Mouse (Mus musculus) hindbrain, embryonic 15.5 days (tissue): ENCODE measurements around the gene H2-M10.5. TPM values are rescaled to one million over a fixed set of nuclear protein-coding genes. Genes with fewer than 3 reads are reported as not detected.

Experiments
- ATAC-seq: fragments of 200-750 bp; cut with Nextera tagmentation; 2 replicates; pipeline ENCODE4 v1.8.0; 2017; ENCODE audit warnings: low read depth, moderate number of reproducible peaks, moderate TSS enrichment; ENCODE audit not compliant: low FRiP score
- H3K27ac ChIP-seq: fragments of 300-500 bp; sonication (generic); replicated peaks from 2 replicates; pipeline ENCODE4 v1.5.1; 2015; ENCODE audit warnings: mild to moderate bottlenecking, inconsistent platforms
- H3K27me3 ChIP-seq: fragments of 300-500 bp; sonication (generic); 2 replicates; pipeline ENCODE4 v1.6.1; 2015; ENCODE audit warnings: control low read depth, inconsistent platforms
- H3K36me3 ChIP-seq: fragments of 300-500 bp; sonication (generic); 2 replicates; pipeline ENCODE4 v1.6.1; 2015; ENCODE audit warnings: control low read depth, inconsistent platforms
- H3K4me1 ChIP-seq: fragments of 300-500 bp; sonication (generic); replicated peaks from 2 replicates; pipeline ENCODE4 v1.6.1; 2015; ENCODE audit warnings: control low read depth, inconsistent platforms
- H3K4me2 ChIP-seq: fragments of 300-500 bp; sonication (generic); 2 replicates; pipeline ENCODE4 v1.6.1; 2015; ENCODE audit warnings: moderate library complexity, mild to moderate bottlenecking, inconsistent platforms
- H3K4me3 ChIP-seq: fragments of 300-500 bp; sonication (generic); 2 replicates; pipeline ENCODE4 v1.5.1; 2015; ENCODE audit warnings: mild to moderate bottlenecking, inconsistent platforms
- H3K9ac ChIP-seq: fragments of 300-500 bp; sonication (generic); 2 replicates; pipeline ENCODE4 v1.6.1; 2015; ENCODE audit warnings: inconsistent platforms
- H3K9me3 ChIP-seq: fragments of 300-500 bp; sonication (generic); 2 replicates; pipeline ENCODE4 v1.6.1; 2016; ENCODE audit warnings: control low read depth, inconsistent platforms
- WGBS: fragments of 180-500 bp; shearing (Covaris S2); methylation state at CpG from one replicate; pipeline ENCODE4 v1.1.7; 2015; 5-methylcytosine and 5-hydroxymethylcytosine counted together
- polyA plus RNA-seq: library from polyadenylated mRNA; unstranded; fragments of >200 nt; fragmentation: Nextera tagmentation; extraction: Ambion mirVana; gene quantifications from 2 replicates; pipeline ENCODE4 v1.2.1, GENCODE M21; 2015

Gene H2-M10.5
- polyA plus RNA-seq, 1 experiment from 2014 or later, result not detected

DNA sequence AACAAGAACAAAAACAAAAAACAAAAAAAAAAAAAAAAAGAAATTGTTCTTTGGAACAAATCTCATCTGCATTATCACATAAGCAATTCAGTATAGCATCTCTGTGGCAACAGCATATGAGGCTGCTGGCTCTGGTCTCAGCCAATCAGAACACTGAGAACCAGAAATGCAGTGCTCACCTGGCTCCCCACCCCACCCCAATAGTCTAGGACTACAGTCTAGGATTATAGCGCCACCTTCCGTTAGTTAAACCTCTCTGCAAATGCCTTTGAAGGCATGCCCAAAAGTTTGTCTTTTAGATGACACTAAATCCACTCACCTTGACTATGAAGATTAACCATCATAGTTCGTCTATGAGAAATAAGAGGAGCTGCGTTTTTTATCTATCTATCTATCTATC lies 52.8 kb downstream of the H2-M10.5 start:
- H3K4me2 ChIP-seq, result peak overlapping the region; percentile 48
- H3K27ac ChIP-seq, result no peak overlapping the region
- 24% methylated on average over 4 of the region's 4 CpGs for WGBS
- no peak overlapping the region for H3K9ac ChIP-seq
- H3K9me3 ChIP-seq, result no peaks in the 10 kb centered on the region
- H3K4me3 ChIP-seq, result peak overlapping the region; percentile 21; the same call in 1 of the 2 replicates
- H3K36me3 ChIP-seq, result no peaks in the 10 kb centered on the region
- ATAC-seq, result peak; percentile 84
- no peaks in the 10 kb centered on the region for H3K27me3 ChIP-seq
- no peaks in the 10 kb centered on the region for H3K4me1 ChIP-seq

Other genes with a start within 250 kb of the H2-M10.5 start
- not detected in 2 replicates for gene H2-M11, start 225.8 kb upstream of the H2-M10.5 start, polyA plus RNA-seq
- gene H2-M9, start 130.2 kb upstream of the H2-M10.5 start, polyA plus RNA-seq, result not detected in 2 replicates
- not detected in 2 replicates for gene H2-M1, start 100.7 kb upstream of the H2-M10.5 start, polyA plus RNA-seq
- not detected in 2 replicates for gene H2-M10.6, start 39.3 kb downstream of the H2-M10.5 start, polyA plus RNA-seq
- gene Trim26, start 64.2 kb downstream of the H2-M10.5 start, polyA plus RNA-seq, result 49.9 and 50.8 TPM in 2 replicates
- 0.64 and 0.83 TPM in 2 replicates for gene Trim15, start 94.3 kb downstream of the H2-M10.5 start, polyA plus RNA-seq
- 1.4 and 1.7 TPM in 2 replicates for gene Trim10, start 96.7 kb downstream of the H2-M10.5 start, polyA plus RNA-seq
- 0.06 and 0.14 TPM in 2 replicates for gene Trim40, start 117.2 kb downstream of the H2-M10.5 start, polyA plus RNA-seq
- gene Trim31, start 125.2 kb downstream of the H2-M10.5 start, polyA plus RNA-seq, result not detected in 2 replicates
- 1.5 and 1.7 TPM in 2 replicates for gene Rnf39, start 170.0 kb downstream of the H2-M10.5 start, polyA plus RNA-seq
- 154 and 168 TPM in 2 replicates for gene Ppp1r11, start 178.8 kb downstream of the H2-M10.5 start, polyA plus RNA-seq
- 55.2 and 55.6 TPM in 2 replicates for gene Znrd1, start 185.6 kb downstream of the H2-M10.5 start, polyA plus RNA-seq
- gene Znrd1as, start 185.7 kb downstream of the H2-M10.5 start, polyA plus RNA-seq, result 5.4 and 5.8 TPM in 2 replicates
- 0.30 and 0.38 TPM in 2 replicates for gene 2410137M14Rik, start 208.3 kb downstream of the H2-M10.5 start, polyA plus RNA-seq
- gene H2-M5, start 216.6 kb downstream of the H2-M10.5 start, polyA plus RNA-seq, result 2.5 and 3.1 TPM in 2 replicates
- gene Zfp57, start 228.3 kb downstream of the H2-M10.5 start, polyA plus RNA-seq, result 222 and 250 TPM in 2 replicates